Mouse (Mus musculus) layer of hippocampus, adult 8-10 months (tissue): Measurements from ENCODE around the gene Il19. TPM values are rescaled to one million over a fixed set of nuclear protein-coding genes. Genes with fewer than 3 reads are reported as not detected.

Experiments used
- total RNA-seq, 4 experiments: library from RNA; stranded (reverse); gene quantifications; 2 replicates each; pipeline ENCODE4 v1.2.4; 2022

The Il19 gene
- total RNA-seq, 4 experiments from 2014 or later: not detected

Other genes with a start within 250 kb of the Il19 start
- under 1 TPM in 1 of 4 experiments, not detected in 3; 0.29 TPM for gene Gm29427, start 224.3 kb downstream of the Il19 start, total RNA-seq
- 10 to 100 TPM; 15.4 to 19.2 (median 17.2) TPM for gene Yod1, start 222.8 kb downstream of the Il19 start, total RNA-seq
- 10 to 100 TPM; 46.1 to 48.5 (median 48.2) TPM for gene Pfkfb2, start 210.9 kb downstream of the Il19 start, total RNA-seq
- gene AA986860, start 208.1 kb downstream of the Il19 start, total RNA-seq: 1 to 10 TPM; 1.4 to 2.2 (median 1.5) TPM
- gene Fcamr, start 139.2 kb downstream of the Il19 start, total RNA-seq: not detected
- not detected for gene Pigr, start 113.4 kb downstream of the Il19 start, total RNA-seq
- not detected for gene Fcmr, start 74.4 kb downstream of the Il19 start, total RNA-seq
- gene Il24, start 52.7 kb downstream of the Il19 start, total RNA-seq: not detected
- not detected for gene Il20, start 28.7 kb downstream of the Il19 start, total RNA-seq
- gene Il10, start 79.7 kb upstream of the Il19 start, total RNA-seq: not detected
- gene Mapkapk2, start 157.7 kb upstream of the Il19 start, total RNA-seq: 10 to 100 TPM; 27.7 to 42.7 (median 35.3) TPM
- 10 to 100 TPM; 13.5 to 17.6 (median 14.6) TPM for gene Dyrk3, start 198.2 kb upstream of the Il19 start, total RNA-seq
- 10 to 100 TPM; 40.0 to 50.0 (median 46.8) TPM for gene Eif2d, start 213.1 kb upstream of the Il19 start, total RNA-seq